Mouse (Mus musculus): ENCODE results near the gene Il1f8.
A peak's percentile ranks its signal among the peaks of the same experiment; 100 is the strongest.
"Not testable (repeated sequence)": the region's sequence is repeated elsewhere in the genome, so short reads cannot be mapped to it uniquely, and the experiment has no call there.

Gene Il1f8

GRCm38 (mm10) chr2:24152861-24153260 is at the start of gene Il1f8:
TSS of gene Il1f8 (plus strand) at chr2:24153161.
- ATAC-seq (ENCODE audit: insufficient number of reproducible peaks, low FRiP score, low TSS enrichment) = no peak

DNA sequence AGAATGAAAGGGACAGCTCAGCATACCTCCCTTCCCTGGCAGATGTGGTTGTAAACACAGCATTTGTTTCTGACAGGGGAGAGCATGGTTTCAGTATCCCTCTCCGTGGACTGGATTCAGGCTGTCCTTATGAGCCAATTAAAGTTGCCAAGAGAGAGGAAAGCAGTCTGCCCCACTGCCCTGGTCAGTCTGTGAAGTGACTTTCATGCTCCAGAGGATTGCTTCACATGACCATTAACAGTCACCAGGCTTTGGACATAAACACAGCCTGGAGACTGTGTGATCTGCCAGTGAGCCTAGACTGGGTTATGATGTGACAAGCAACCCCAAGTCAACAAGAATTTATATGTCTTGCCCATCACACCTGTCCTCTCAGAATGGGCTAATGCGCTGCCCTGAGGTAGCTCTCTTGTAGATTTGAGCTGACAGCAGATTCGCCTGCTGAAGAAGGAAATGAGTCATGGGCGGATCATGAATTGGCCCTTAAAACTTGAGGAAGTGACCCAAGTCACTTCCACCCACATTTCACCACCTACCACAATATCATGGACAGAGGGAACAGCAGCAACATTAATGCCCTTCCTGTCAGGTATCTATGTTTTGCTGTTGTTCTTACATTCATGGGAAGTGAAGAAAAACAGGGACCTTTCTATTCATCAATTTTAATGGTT is 49.2 kb upstream of the Il1f8 start:
- ATAC-seq (ENCODE audit: insufficient number of reproducible peaks, low FRiP score, low TSS enrichment) = no peak

- ATAC-seq (ENCODE audit: insufficient number of reproducible peaks, low FRiP score, low TSS enrichment) = no peak
These were observed 43.9 kb upstream of the Il1f8 start for GRCm38 (mm10) chr2:24109085-24109484.

- no peak for ATAC-seq (ENCODE audit: insufficient number of reproducible peaks, low FRiP score, low TSS enrichment)
These were observed 18.6 kb upstream of the Il1f8 start for GRCm38 (mm10) chr2:24134373-24134772.

DNA sequence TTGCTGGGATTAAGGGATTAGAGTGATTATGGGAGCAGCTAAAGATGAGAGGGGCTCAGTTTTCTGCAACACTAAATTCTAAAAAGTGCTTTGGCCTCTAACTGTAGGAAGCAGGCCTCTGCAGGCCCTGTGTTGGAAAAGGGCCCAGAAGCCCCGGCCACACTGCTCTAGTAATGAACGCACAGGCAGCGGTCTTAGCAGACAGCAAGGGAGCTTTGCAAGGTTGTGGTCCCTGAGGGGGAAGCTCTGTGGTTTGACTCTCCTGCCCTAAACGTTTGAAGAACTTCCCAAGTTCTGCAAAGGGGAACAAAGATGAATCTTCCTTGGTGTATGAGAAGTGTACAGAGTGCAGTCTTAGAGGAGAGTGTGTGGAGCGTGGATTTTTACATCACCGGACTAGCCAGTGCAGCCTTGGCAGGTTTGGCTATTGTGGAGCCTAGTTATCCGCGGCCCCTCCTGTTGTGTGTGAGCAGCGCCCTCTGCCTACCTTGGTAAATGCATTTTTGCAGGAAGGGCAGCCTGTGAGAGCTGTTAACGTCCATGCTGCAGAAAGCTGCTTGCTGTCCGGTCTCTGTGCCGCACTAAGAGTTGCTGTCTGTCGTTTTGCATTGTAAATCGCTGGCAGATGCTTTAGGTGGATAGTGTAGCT is 28.8 kb downstream of the Il1f8 start:
- peak; percentile 31; the same call in 1 of the 2 replicates for ATAC-seq (ENCODE audit: insufficient number of reproducible peaks, low FRiP score, low TSS enrichment)

GRCm38 (mm10) chr2:24182423-24183147 is 29.6 kb downstream of the Il1f8 start:
- ATAC-seq (ENCODE audit: insufficient number of reproducible peaks, low FRiP score, low TSS enrichment) = not testable (repeated sequence)

DNA sequence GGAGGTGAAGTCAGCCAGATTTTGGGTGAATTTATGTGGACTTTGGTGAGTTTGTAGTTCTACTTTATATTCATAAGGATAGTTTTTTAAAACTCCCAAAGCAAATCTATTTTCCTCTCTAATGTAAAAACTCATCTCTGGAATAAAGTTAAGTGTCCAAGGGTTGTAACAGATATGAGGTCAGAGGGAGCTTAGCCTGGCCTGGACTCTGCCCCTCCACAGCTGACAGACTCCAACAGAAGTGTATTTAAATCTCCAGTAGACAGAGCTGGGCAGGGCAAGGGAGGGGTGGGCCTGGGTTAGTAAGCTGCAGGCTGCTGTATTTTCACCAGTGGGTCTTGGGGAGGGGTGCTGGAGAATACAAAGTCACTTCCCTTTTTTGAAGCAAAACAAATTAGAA is 31.1 kb downstream of the Il1f8 start:
- ATAC-seq (ENCODE audit: insufficient number of reproducible peaks, low FRiP score, low TSS enrichment) = not testable (repeated sequence)

GRCm38 (mm10) chr2:24186176-24186575 is 33.2 kb downstream of the Il1f8 start, which contains the start of gene Il1f9:
TSS of gene Il1f9 (plus strand) at chr2:24186476.
- no peak for ATAC-seq (ENCODE audit: insufficient number of reproducible peaks, low FRiP score, low TSS enrichment)

DNA sequence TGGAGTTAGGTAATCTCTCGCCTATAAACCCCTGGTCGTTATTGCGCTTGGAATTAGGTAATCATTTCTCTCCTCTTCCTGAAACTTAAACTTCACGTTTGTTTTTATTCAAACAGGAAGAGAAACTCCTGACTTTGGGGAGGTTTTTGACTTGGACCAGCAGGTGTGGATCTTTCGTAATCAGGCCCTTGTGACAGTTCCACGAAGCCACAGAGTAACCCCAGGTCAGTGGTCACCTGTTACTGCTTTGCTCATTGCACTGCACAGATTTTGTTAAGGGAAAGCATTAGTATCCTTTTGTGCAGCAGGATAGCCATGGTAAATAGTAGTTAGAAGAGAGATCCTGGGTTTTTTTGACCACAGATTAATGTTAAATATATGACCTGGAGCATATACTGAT is 34.6 kb downstream of the Il1f8 start:
- no peak for ATAC-seq (ENCODE audit: insufficient number of reproducible peaks, low FRiP score, low TSS enrichment)

DNA sequence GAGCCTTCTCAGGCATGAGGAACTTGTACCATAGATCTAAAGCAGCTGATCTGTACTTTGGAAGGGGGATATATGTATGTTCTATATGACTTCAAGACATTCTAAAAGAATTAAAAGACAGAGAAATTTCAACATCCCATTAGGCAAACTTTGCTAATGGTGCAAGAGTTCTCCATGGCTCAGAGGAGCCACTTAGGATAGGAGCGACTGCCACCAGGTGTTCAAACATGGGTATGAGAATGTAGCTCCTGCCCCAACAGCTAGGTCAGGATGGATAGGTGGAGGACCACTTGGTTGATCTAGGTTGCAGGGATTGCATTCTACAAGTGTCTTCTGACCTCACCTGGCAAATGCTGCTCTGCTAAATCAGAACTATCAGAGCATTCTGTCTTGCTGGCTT is 35.2 kb downstream of the Il1f8 start:
- no peak for ATAC-seq (ENCODE audit: insufficient number of reproducible peaks, low FRiP score, low TSS enrichment)
